Mouse (Mus musculus) megakaryocyte, embryonic 14.5 days (primary cell): ENCODE results near the gene Focad.

Source experiments
- FLI1 ChIP-seq: IDR thresholded peaks from 2 replicates; pipeline ENCODE4 v1.6.1; 2012; ENCODE audit warnings: low read length, inconsistent platforms, mixed read lengths
- GATA1 ChIP-seq: IDR thresholded peaks from 3 replicates; pipeline ENCODE4 v1.6.1; 2012; ENCODE audit warnings: mixed read lengths, low read length, inconsistent platforms, borderline replicate concordance

- TF ChIP-seq GATA1 (no peak), FLI1 (no peak)
Observed at GRCm38 (mm10) chr4:88395717-88396116, 301.3 kb downstream of the Focad start.
